Mouse (Mus musculus): ENCODE measurements around the gene Pcbp1. TPM values are rescaled to one million over a fixed set of nuclear protein-coding genes. Genes with fewer than 3 reads are reported as not detected.
"Not testable (repeated sequence)": the region's sequence is repeated elsewhere in the genome, so short reads cannot be mapped to it uniquely, and the experiment has no call there.

The Pcbp1 gene
- total RNA-seq, 2 experiments from 2014 or later, result 153 to 166 TPM

DNA sequence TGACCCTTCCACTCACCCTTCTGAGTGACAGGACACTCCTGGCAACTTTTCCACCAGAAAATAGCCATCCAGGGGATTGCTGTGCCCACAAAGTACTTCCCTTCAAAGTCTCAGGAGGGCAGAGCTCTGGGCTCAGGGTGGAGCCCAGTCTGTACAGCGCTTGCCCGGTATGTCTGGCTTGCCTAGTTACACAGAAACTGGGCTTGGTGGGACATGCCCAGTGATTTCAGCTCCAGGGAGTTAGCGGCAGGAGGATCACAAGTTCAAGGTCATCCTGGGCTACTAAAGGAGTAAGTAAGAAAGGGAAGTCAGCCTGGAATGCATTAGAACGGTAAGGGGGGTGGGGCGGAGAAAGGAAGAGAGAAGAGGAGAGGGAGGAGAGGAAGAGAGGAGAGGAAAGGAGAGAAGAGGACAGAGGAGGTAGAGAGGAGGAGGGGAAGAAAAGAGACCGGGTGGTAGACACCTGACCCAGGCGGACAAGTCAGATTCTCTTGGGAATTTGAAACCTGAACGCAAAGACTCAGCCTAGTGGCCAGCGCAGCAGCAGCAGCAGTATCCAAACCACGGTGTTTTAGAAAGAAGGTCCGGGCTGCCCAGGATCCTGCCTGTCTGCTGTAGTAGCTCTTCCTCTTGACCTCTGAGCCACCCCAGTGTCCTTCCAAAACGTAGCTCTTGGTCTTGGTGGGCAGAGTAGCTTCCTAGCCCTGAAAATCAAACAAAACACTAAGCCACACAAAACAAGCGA lies 28.9 kb downstream of the Pcbp1 start:
- DNase-seq (ENCODE audit: low spot score), result no peak
- intact Hi-C loops (cut with DNase I), result no loop called here

DNA sequence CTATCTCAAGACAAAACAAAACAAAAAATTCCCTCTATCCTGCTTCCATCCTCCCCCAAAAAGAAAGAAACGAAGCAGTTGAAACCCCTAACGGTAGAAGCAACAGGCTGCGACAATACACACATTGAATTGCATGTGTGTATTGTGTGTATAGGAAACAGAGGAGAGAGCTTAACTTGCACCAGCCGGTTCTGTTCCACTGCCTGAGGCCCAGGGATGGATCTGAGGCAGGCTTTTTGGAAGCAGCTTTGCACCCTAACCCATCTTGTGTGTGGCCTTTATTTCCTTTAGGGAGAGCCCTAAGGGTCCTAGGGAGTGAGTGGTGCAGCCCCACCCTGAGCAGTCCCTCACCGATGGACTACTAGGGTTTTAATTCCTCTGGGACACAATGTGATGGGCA lies 29.5 kb downstream of the Pcbp1 start:
- intact Hi-C loops (cut with DNase I), result no loop called here
- DNase-seq (ENCODE audit: low spot score), result no peak

DNA sequence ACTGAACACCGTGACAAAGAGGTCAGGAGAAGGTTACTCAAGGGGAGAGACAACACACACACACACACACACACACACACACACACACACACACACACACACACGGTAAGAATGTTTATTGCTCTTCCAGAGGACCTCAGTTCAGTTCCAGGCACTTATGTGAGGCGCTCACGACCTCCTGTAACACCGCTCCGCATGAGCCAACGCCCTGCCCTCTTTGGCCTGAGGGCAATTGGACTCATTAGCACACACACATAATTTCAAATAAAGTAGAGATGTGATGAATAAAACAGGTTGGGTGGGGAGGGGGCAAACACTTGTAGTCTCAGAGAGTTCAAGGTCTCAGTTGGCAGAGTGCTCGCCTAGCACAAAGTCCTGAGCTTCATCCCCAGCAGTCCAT lies 30.0 kb downstream of the Pcbp1 start:
- intact Hi-C loops (cut with DNase I), result no loop called here
- DNase-seq (ENCODE audit: low spot score), result no peak

DNA sequence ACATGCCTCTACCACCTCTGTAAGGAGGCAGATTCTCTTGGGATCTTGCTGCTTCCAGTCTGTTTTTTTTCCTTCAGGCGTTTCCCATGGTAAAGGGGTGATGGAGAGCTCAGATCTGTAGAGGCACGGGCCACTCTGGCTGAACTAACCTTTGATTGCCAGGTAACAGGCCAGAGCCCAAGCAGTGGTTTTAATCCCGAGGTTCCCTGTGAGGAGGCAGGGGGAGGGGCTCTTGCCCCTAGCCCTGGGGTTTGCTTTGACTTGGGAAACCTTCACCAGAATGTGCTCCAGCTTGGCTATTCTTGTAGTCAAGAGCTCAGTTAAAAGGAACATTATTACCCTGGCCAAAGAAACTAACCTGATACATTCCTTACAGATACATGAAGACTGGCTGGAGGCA lies 30.5 kb downstream of the Pcbp1 start:
- no peak for DNase-seq (ENCODE audit: low spot score)
- intact Hi-C loops (cut with DNase I), result no loop called here

DNA sequence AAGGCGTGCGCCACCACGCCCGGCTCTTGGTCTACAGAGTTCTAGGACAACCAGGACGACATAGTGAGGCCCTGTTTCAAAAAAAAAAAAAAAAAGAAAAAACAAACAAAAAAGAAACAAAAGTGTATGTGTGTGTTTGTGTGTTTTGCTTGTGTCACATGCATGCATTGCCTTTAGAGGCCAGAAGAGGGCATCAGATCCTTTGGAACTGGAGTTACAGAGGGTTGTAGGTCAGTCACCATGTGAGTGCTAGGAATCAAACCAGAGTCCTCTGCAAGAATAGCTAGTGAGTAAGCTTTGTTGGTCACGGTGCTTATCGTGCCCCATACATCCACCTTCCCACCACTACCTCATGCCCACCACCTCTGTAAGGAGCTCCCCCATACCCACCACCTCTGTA lies 31.4 kb downstream of the Pcbp1 start:
- DNase-seq (ENCODE audit: low spot score), result no peak
- intact Hi-C loops (cut with DNase I), result no loop called here

DNA sequence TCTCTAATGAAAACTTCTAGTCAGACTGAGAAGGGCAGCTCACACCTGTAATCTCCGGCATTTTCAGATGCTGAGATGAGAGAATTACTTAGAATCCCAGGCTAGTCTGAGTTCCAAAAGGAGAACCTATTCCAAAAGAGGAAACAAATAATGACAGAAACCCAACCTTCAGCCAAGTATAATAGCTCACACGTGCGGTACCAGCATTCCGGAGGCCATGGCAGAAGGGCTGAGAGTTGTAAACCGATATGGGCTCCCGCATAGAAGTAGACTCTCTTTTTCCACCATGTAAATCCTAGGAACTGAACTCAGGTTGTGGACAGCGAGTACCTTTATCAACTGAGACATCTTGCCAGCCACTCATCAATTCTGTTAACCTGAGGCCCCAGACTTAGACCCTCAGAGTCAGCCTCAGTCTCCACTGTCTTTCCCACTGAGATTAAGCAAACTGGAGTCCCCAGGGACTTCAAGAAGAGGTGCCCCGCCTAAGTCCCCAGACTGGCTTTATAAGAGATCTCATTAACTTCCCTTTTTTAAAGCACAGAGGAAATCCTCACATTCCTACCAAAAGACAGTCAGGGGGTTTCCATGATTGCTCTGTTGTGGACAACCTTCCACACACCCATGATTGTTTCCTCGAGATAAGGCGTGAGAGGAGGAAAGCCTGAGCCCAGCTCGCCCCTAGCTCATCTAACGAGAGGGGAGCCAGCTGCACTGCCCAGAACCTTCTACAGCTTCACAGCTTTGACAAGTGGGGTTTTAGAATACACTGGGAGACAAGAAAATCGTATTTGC lies 32.5 kb downstream of the Pcbp1 start:
- intact Hi-C loops (cut with DNase I), result no loop called here
- no peak for DNase-seq (ENCODE audit: low spot score)

DNA sequence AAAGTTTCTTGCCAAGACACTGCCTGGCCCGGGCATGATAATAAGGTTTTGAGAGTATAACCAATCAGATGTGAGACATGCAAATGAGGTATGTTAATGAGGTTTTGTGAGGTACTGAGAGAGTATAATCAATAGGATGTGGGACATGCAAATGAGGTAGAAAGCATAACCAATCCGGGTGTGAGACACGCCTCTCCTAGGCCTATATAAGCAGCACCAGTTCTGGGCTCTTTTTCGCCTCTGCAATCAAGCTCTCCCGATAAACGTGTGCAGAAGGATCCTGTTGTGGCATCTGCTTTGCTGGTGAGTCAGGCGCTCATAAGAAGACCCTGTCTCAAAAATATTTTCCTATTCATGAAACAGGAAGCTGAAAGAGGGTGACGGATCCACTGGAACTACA lies 35.7 kb downstream of the Pcbp1 start:
- DNase-seq (ENCODE audit: low spot score); intact Hi-C loops (cut with DNase I): not testable (repeated sequence)

DNA sequence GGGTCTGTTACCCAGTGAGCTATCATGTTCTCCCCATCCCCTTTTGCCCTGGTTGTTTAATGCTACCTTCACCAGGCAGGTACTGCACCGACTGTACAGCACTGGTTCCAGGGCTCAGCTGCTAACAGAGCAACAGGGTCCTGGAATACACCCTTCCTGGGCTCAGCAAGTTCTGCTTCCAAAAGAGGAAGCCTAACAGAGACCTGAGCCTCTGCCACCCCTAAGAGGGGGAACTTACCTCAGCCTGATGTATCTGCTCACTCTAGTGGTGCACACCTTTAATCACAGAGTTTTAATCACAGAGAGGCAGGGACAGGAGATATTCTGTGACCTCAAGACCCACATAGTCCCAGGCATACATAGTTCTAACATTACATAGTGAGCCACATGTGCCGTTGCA lies 36.2 kb downstream of the Pcbp1 start:
- intact Hi-C loops (cut with DNase I), result no loop called here
- no peak for DNase-seq (ENCODE audit: low spot score)

DNA sequence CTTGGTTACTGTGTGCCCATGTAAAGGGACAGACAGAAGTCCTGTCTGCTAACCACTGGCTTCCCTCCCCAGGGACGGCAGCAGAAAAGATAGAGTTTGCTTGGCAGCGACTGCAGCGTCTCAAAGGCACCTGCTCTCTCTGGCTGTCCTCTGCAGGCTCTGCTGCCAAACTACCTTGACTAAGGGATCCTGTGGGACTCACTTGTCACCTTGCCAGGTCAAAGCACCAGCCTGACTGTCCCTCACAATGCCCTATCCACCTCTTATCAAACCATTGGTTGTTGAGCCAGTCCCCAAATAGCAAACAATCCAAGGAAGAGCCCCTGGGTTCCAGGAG lies 38.0 kb downstream of the Pcbp1 start:
- intact Hi-C loops (cut with DNase I), result no loop called here

DNA sequence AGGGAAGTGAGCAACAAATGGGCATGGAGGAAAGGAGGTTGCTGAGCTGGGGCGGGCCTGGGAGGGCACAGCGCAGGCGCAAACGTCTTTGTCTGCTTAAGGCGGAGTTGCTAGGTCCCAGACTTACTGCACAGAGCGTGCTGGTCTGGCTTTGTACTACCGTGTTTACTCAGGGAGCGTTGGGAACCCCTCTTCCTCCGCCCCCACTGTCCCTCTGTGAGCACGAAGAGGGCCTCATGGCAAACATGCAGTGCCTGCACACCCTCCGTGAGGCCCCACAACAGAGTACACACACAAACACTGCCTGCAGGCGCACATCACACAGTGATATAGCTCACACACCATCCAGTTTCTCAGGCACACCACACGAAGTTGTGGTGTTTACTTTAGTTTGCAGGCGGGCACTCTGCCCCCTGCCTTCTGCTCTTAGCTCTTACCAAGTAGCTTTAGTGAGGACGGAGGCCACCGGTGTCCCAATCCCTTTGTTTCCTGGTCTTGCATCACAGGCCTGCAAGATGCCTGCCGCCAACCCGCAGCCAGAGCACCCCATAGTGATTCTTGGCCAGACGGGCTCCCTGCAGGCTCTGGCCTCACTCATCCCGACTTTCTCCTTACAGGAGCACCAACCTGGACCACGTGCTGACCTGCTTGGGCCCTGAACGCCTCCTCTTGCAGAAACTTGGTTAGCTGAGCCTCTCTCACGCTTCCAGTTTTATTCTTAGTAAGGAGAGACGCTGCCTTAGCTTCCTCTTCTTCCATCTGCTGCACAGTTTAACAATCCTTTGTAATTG lies 38.6 kb downstream of the Pcbp1 start:
- intact Hi-C loops (cut with DNase I), result no loop called here
- DNase-seq (ENCODE audit: low spot score), result peak; percentile 67

More for the DNA sequence above, 38.0 kb downstream of the Pcbp1 start:
- DNase-seq (ENCODE audit: low spot score), result peak; percentile 17

DNA sequence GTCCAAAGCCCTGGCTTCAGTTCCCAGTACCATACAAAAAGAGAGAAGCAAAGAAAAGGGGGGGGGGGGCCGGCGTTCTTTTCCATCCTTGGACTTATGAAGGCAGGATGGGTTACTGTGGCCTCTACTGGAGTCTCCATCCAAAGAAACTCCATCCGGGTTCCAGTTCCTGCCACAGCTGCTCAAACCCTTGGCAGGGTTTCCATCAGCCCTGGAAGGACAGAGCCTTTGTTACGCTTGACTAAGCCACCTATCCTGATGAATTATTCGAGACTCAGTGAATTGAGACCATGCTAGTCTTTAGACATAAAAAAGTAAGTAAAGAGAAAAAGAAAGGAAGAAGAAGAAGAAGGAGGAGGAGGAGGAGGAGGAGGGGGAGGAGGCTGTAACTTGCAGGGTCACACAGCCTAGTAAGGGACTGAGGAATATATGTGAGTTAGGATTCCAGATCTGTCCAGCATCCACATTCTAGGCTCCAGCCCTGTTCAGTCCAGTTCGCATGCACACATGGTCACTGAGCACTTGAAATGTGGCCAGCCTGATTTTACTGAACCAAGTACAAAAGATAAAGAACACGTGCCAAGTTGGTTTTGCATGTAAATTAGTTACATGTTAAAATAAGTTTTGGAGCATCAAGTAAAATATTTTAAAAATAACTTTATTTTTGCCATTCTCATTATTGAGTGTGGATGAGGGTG lies 40.0 kb downstream of the Pcbp1 start:
- no peak for DNase-seq (ENCODE audit: low spot score)
- intact Hi-C loops (cut with DNase I), result no loop called here

DNA sequence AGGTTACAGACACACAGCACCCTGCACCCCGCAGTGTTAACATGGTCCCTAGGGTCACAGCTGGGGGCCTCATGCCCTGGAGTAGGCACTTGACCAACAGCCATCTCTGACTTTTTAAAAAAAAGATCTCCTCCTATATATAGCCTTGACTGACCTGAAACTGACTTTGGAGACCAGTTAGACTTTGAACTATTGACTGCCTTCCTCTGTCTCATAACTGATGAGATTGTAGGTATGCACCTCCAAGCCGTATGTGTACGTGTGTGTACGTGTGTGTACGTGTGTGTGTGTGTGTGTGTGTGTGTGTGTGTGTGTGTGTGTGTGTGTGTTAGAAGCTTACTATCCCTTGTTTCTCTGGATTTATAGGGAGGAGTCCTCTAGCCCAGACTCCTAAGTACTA lies 44.2 kb downstream of the Pcbp1 start:
- no peak for DNase-seq (ENCODE audit: low spot score)
- intact Hi-C loops (cut with DNase I), result no loop called here

DNA sequence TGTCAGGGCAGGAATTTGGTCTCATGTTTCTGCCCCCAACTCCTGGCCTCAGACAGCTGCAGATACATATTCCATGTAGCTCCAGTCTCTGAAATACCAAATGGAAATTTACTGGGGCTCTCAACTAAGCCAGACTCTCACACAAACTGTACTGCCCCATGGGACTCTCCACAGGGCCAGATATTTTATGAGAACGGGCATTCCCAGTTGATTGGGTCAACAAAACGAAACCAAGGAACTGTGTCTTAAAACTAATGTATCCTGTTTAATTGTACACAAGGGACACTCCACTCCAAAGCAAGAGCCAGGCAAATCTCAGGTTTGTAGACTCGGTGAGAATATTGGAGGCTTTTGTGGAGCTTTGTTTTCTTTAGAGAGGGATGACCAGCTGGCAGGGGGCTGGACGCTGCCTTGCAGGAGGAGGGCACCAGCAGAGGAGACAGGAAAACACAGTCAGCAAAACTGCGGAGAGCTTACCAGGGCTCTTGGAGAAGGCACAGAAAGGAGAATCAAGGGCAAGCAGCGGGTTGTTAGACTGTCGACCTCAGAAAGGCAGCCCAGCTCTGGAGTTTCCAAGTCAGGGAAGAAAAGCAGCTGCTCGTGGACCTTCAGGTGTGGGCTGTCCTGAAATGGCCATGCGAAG lies 45.8 kb downstream of the Pcbp1 start:
- DNase-seq (ENCODE audit: low spot score), result peak; percentile 49
- intact Hi-C loops (cut with DNase I), result no loop called here

DNA sequence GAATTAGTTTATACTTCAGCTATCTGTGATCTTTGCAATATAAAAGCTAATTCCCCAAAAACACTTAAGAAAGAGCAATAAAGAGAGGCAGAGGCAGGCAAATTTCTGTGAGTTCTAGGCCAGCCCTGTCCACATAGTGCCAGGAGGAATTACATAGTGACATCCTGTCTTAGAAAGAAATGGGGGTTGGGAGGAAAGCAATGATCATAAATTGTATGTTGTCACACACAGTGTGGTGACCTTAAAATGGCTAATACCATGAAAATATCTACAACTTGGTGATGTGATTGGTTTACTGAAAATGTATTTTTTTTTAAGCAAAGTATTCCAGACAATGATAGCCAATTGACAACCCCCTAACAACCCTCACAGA lies 46.3 kb downstream of the Pcbp1 start:
- no peak for DNase-seq (ENCODE audit: low spot score)
- intact Hi-C loops (cut with DNase I), result no loop called here

DNA sequence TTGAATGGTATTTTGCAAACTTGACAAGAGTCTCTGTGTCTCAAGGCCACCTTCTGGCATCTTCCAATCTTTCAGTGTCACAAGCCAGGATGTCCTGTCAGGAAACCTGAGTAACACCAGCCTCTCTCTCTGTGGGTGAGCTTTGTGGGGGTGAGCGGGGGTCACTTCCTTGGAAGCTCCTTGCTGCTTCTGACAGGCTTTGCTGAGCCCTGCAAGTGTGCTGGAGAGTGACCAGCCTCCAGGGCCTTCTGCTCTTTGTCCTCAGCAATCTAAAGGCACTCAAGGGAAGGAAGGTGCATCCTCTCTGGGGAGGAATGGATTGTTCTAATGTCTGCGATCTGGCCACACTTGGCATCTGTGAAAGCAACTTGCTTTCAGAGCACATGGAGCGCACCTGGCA lies 46.8 kb downstream of the Pcbp1 start:
- DNase-seq (ENCODE audit: low spot score), result peak; percentile 26
- intact Hi-C loops (cut with DNase I), result no loop called here

DNA sequence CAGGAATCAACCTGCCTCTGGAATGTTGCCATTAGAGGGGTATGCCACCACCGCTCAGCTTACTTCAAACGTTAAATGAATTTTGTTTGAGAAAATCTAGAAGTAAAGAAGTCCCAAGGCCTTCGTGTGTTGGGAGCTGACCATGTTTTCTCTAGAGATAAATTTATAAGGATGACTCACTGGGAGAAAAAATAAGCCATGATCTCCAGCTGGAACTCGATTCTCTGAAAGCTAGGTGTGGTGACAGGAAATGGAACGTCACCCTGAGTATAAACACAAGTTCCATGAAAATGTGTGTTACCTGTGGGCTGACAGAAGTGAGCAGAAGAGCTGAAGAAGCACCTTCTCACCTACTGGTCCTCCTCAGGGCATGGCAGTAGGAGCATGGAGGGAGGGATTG lies 49.2 kb downstream of the Pcbp1 start:
- no peak for DNase-seq (ENCODE audit: low spot score)
- intact Hi-C loops (cut with DNase I), result no loop called here

DNA sequence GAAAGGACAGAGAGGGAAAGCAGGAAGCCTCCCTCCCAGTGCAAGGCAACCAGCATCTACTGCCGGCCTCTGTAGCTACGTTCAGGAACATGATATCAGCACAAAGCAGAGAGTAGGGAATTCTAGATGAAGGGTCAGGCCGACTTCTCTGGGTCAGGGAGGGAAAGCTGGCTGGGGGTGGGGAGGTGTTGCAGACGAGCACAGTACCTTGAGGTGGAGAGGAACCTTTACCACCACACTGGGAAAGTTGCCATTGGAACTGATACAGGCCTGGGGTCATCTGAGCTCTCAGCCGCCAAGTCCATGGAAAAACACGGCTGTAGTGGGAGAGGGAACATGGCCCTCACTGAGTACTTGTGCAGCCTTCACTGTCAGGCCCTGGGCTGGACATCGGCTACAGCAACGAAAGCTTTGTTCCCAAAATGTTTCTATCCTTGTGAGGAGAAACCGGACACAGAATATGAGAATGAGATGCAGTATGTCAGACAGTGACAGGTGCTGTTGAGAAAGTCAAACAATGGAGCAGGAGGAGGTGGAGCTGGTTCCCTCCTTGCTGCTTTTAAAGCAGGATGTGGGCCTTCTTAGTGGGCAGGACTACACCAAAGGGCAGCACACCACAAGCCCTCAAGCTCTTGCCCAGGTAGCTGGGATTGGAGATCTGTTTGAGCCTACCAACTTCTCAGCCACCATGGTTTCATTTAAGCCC lies 50.5 kb downstream of the Pcbp1 start:
- DNase-seq (ENCODE audit: low spot score), result peak; percentile 25
- intact Hi-C loops (cut with DNase I), result no loop called here

DNA sequence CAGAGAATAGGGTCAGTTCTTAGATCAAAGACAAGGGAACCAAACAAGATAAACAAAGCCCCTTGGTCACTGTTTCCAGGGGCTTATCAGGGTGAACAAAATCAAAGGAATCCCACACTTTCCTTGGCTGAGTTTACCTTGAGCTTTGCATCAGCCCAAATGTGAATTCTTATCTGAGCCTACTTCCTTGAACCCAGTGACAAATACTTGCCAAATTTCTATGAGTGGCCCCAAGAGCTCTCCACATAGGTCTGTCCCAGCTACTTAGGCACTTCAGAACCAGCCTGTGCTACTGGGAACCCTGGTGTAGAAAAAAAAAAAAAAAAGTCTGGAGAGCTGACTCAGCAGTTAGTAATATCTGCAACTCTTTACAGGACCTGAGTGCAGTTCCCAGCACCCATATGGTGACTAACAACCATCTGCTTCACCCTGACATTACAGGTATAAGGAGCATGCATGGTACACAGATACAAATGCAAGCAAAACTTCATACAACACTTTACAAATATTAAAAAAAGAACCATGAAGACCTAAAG lies 51.4 kb downstream of the Pcbp1 start:
- intact Hi-C loops (cut with DNase I), result no loop called here
- DNase-seq (ENCODE audit: low spot score), result no peak
